Mouse (Mus musculus): ENCODE data around the gene Pabpn1.

DNA sequence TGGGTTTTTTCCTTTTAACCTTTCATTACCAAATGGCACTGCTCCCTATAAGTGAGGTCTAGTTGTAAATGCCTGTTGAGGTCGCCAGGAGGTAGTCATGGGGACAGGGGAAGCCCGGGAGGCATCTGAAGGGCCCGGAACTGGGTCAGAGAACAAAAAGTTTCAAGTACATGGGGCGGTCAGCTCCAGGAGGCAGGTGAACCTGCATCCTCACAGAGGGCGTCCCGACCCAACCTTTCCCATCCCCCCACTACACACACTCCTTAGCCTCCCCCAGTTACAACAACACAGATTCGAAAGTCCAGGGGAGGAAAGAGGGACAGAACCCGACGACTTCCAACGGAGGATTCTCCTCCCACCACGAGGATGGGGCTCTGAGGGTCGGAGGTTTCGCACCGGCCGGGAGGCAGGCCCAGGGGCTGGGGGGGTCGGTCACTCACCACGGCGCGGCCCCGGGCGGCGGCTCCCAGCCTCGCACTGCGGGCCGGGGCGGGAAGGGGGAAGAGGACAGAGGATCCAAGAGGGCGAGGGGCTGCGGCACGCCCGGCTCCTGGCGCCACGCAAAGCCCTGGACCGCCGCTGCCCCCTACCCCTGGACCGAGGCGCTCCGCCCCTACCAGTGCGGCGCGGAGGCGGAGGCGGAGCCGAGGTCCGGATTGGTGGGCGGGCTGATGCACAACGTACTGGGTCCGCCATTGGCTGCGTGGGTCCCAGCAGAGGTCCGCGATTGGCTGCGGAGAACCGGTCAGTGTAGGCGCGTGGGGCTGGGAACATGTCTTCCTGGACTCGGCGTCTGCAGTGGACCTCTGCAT lies 28.6 kb upstream of the Pabpn1 start:
- TF ChIP-seq CTCF (IDR thresholded peaks at IDR 0.05; ENCODE audit: low read depth) (peak; percentile 29; the same call in 1 of the 2 replicates), EP300 (optimal IDR thresholded peaks at IDR 0.05) (no peak)
